9 mouse cellular contexts compared by ENCODE assay signal in genomic region chr11:76509751-76510723, GRCm38 (mm10).
DNase-seq lines count a peak whose midpoint lies in the region; ATAC-seq and TF ChIP-seq lines count a peak whose summit lies in the region.
"Had no signal": no experiment of that assay in that cellular context is flagged by ENCODE, and none has a peak within 500 bp of the region (broad histone marks: within the 10 kb centered on the region; RNA-seq: fewer than 3 reads in every experiment).

No protein-coding gene starts in this region.

- no peaks in the 10 kb centered on the region for H3K27me3 ChIP-seq in heart, adult 2 months (ENCODE audit: control insufficient read depth, insufficient read depth, low read length)
- H3K27me3 ChIP-seq in embryonic facial prominence, embryonic 10.5 days (replicated peaks; ENCODE audit: low read depth, poor library complexity, severe bottlenecking) = no peaks in the 10 kb centered on the region
- H3K27me3 ChIP-seq in limb, embryonic 15.5 days = no peaks in the 10 kb centered on the region
- H3K27me3 ChIP-seq: heart, embryonic 13.5 days had no signal

- H3K9ac ChIP-seq in heart, adult 2 months (ENCODE audit: low read depth, low read length) = no peak overlapping the region
- H3K9ac ChIP-seq in limb, embryonic 15.5 days = no peak overlapping the region
- H3K9ac ChIP-seq: heart, embryonic 13.5 days had no signal

- no peak overlapping the region for H3K4me2 ChIP-seq in limb, embryonic 15.5 days
- H3K4me2 ChIP-seq: heart, embryonic 13.5 days had no signal

- H3K36me3 ChIP-seq in heart, adult 2 months (ENCODE audit: control insufficient read depth, insufficient read depth, low read length) = peaks cover 2% of the 10 kb centered on the region; the same call in 1 of the 2 replicates
- H3K36me3 ChIP-seq in embryonic facial prominence, embryonic 10.5 days (replicated peaks) = peaks cover 9% of the 10 kb centered on the region; the same call in 1 of the 2 replicates
- no peaks in the 10 kb centered on the region for H3K36me3 ChIP-seq in limb, embryonic 15.5 days
- H3K36me3 ChIP-seq: heart, embryonic 13.5 days had no signal

- WGBS in heart, adult 2 months = 56% methylated on average over 13 of the region's 13 CpGs
- WGBS in embryonic facial prominence, embryonic 10.5 days = 83% methylated on average over 13 of the region's 13 CpGs
- WGBS in limb, embryonic 15.5 days = 69% methylated on average over 13 of the region's 13 CpGs

- TF ChIP-seq POLR2A in heart, adult 2 months (IDR thresholded peaks at IDR 0.05; ENCODE audit: insufficient read depth, low read depth, low read length) = no peak

- H3K4me1 ChIP-seq in heart, adult 2 months (ENCODE audit: control insufficient read depth, insufficient read depth, low read length) = peaks cover 13% of the 10 kb centered on the region
- peaks cover 49% of the 10 kb centered on the region for H3K4me1 ChIP-seq in embryonic facial prominence, embryonic 10.5 days
- H3K4me1 ChIP-seq in limb, embryonic 15.5 days = peaks cover 44% of the 10 kb centered on the region

- no peaks in the 10 kb centered on the region for H3K9me3 ChIP-seq in embryonic facial prominence, embryonic 10.5 days
- no peaks in the 10 kb centered on the region for H3K9me3 ChIP-seq in limb, embryonic 15.5 days
- H3K9me3 ChIP-seq: heart, embryonic 13.5 days had no signal

- no peaks in the 10 kb centered on the region for H3K79me2 ChIP-seq in heart, adult 2 months (replicated peaks; ENCODE audit: control insufficient read depth, insufficient read depth, low read length)

- no peak overlapping the region for H3K4me3 ChIP-seq in heart, adult 2 months
- H3K4me3 ChIP-seq in embryonic facial prominence, embryonic 10.5 days = no peak overlapping the region
- H3K4me3 ChIP-seq in limb, embryonic 15.5 days = no peak overlapping the region
- H3K4me3 ChIP-seq: heart, embryonic 13.5 days had no signal

- intact Hi-C loops in heart, adult 2 months (cut with DNase I) = no loop called here

- peak; percentile 26 to 62 for DNase-seq in heart, adult 2 months
- no peak for DNase-seq in heart, adult 8-10 months (ENCODE audit: low spot score)
- peak; percentile 78 for DNase-seq in adrenal gland, postnatal 14 days
- DNase-seq in embryonic facial prominence, embryonic 10.5 days (ENCODE audit: low spot score) = no peak
- no peak for DNase-seq in lung, postnatal 25 days (ENCODE audit: low spot score)
- DNase-seq in layer of hippocampus, postnatal 14 days (ENCODE audit: low spot score in 2 of 2) = no peak

- no peak for TF ChIP-seq EP300 in heart, adult 2 months (IDR thresholded peaks at IDR 0.05; ENCODE audit: insufficient read depth, low read depth, low read length)

- no peak overlapping the region for H3K27ac ChIP-seq in heart, adult 2 months
- peak overlapping the region; percentile 57; the same call in 1 of the 2 replicates for H3K27ac ChIP-seq in embryonic facial prominence, embryonic 10.5 days (replicated peaks)
- H3K27ac ChIP-seq in limb, embryonic 15.5 days = peak overlapping the region; percentile 77
- H3K27ac ChIP-seq: heart, embryonic 13.5 days had no signal

- no peak for ATAC-seq in limb, embryonic 15.5 days (ENCODE audit: insufficient number of reproducible peaks, low FRiP score, low TSS enrichment, low read depth)
- ATAC-seq in erythroblast, adult 5-6 weeks (replicated peaks; ENCODE audit: low FRiP score, poor library complexity, severe bottlenecking) = no peak

- TF ChIP-seq CTCF in heart, adult 2 months (IDR thresholded peaks at IDR 0.05) = no peak

Comparison
In these comparisons a context has a peak if more than half of its experiments do, and no peak if none do; other contexts are left out.
1. DNase-seq: peak in heart, adult 2 months (2 of 2) and adrenal gland, postnatal 14 days (single experiment); none in heart, adult 8-10 months (single experiment), embryonic facial prominence, embryonic 10.5 days (single experiment), lung, postnatal 25 days (single experiment) and layer of hippocampus, postnatal 14 days (0 of 2).